Mouse (Mus musculus): Measurements from ENCODE around the gene Mrps35. TPM values are rescaled to one million over a fixed set of nuclear protein-coding genes. Genes with fewer than 3 reads are reported as not detected.

The Mrps35 gene
- total RNA-seq (2021), result 143 and 152 TPM in 2 replicates
- long read RNA-seq, experiment 1, full-length matches to known transcripts, result 122 of 135 reads
- long read RNA-seq, experiment 1, partial matches to known transcripts, result 2 of 135 reads
- long read RNA-seq, experiment 1, other reads (novel, unspliced or antisense), result 11 of 135 reads
- long read RNA-seq, experiment 2, full-length matches to known transcripts, result 107 of 127 reads
- long read RNA-seq, experiment 2, partial matches to known transcripts, result 0 of 127 reads
- long read RNA-seq, experiment 2, other reads (novel, unspliced or antisense), result 20 of 127 reads

- DNase-seq, result peak; percentile 95
These were observed at the start of gene Mrps35 for GRCm38 (mm10) chr6:147042291-147043290. Mrps35 (plus strand) TSS chr6:147042764.

GRCm38 (mm10) chr6:146994236-146994635 is 48.3 kb upstream of the Mrps35 start:
- peak; percentile 78 for DNase-seq

GRCm38 (mm10) chr6:146995391-146995790 is 47.2 kb upstream of the Mrps35 start:
- DNase-seq, result no peak

GRCm38 (mm10) chr6:146995878-146996277 is 46.7 kb upstream of the Mrps35 start:
- no peak for DNase-seq

GRCm38 (mm10) chr6:146997006-146997405 is 45.6 kb upstream of the Mrps35 start:
- DNase-seq, result no peak

GRCm38 (mm10) chr6:146998710-146999109 is 43.9 kb upstream of the Mrps35 start:
- no peak for DNase-seq

- DNase-seq, result no peak
These were observed 43.3 kb upstream of the Mrps35 start for GRCm38 (mm10) chr6:146999302-146999701.

GRCm38 (mm10) chr6:146999755-147000154 is 42.8 kb upstream of the Mrps35 start:
- DNase-seq, result no peak

GRCm38 (mm10) chr6:147008148-147008547 is 34.4 kb upstream of the Mrps35 start:
- DNase-seq, result peak; percentile 69

GRCm38 (mm10) chr6:147010358-147010757 is 32.2 kb upstream of the Mrps35 start:
- no peak for DNase-seq

- no peak for DNase-seq
These were observed 31.6 kb upstream of the Mrps35 start for GRCm38 (mm10) chr6:147010811-147011520.

- DNase-seq, result no peak
These were observed 31.0 kb upstream of the Mrps35 start for GRCm38 (mm10) chr6:147011555-147011954.

- DNase-seq, result no peak
These were observed 30.6 kb upstream of the Mrps35 start for GRCm38 (mm10) chr6:147011977-147012376.

GRCm38 (mm10) chr6:147013546-147013945 is 29.0 kb upstream of the Mrps35 start:
- no peak for DNase-seq

- DNase-seq, result no peak
These were observed 24.7 kb upstream of the Mrps35 start for GRCm38 (mm10) chr6:147017906-147018305.

- no peak for DNase-seq
These were observed 24.2 kb upstream of the Mrps35 start for GRCm38 (mm10) chr6:147018364-147018763.

- DNase-seq, result no peak
These were observed 21.4 kb upstream of the Mrps35 start for GRCm38 (mm10) chr6:147021181-147021580.

GRCm38 (mm10) chr6:147022375-147023132 is 20.0 kb upstream of the Mrps35 start:
- peak; percentile 35 for DNase-seq

- peak; percentile 17 for DNase-seq
These were observed 19.5 kb upstream of the Mrps35 start for GRCm38 (mm10) chr6:147023133-147023395.

GRCm38 (mm10) chr6:147023568-147023967 is 19.0 kb upstream of the Mrps35 start:
- no peak for DNase-seq

- DNase-seq, result no peak
These were observed 17.8 kb upstream of the Mrps35 start for GRCm38 (mm10) chr6:147024761-147025160.

GRCm38 (mm10) chr6:147028396-147028795 is 14.2 kb upstream of the Mrps35 start:
- DNase-seq, result no peak

Data from adrenal gland, postnatal 14 days (tissue).